Mouse (Mus musculus) hindbrain, embryonic 11.5 days (tissue): ENCODE data around the gene Tnnt1. TPM values are rescaled to one million over a fixed set of nuclear protein-coding genes. Genes with fewer than 3 reads are reported as not detected.

ENCODE experiments used
- ATAC-seq: fragments of 200-750 bp; cut with Nextera tagmentation; 2 replicates; pipeline ENCODE4 v1.8.0; 2017; ENCODE audit warnings: mild to moderate bottlenecking, moderate TSS enrichment, moderate library complexity; ENCODE audit not compliant: low FRiP score
- DNase-seq: peaks from one replicate; pipeline ENCODE4 v3.0.0-alpha.2; 2015; ENCODE audit warnings: low spot score
- H3K27ac ChIP-seq: fragments of 300-500 bp; sonication (generic); 2 replicates; pipeline ENCODE4 v1.5.1; 2014; ENCODE audit warnings: mild to moderate bottlenecking, low read depth, low read length
- H3K27me3 ChIP-seq: fragments of 300-500 bp; sonication (generic); 2 replicates; pipeline ENCODE4 v1.6.1; 2014; ENCODE audit warnings: mild to moderate bottlenecking, low read length, moderate library complexity, mixed read lengths; ENCODE audit not compliant: control insufficient read depth, insufficient read depth
- H3K36me3 ChIP-seq: fragments of 300-500 bp; sonication (generic); 2 replicates; pipeline ENCODE4 v1.6.1; 2014; ENCODE audit warnings: mild to moderate bottlenecking, low read length, moderate library complexity, mixed read lengths; ENCODE audit not compliant: control insufficient read depth, insufficient read depth
- H3K4me1 ChIP-seq: fragments of 300-500 bp; sonication (generic); replicated peaks from 2 replicates; pipeline ENCODE4 v1.6.1; 2014; ENCODE audit warnings: low read length, mixed read lengths; ENCODE audit not compliant: control insufficient read depth, insufficient read depth
- H3K4me2 ChIP-seq: fragments of 300-500 bp; sonication (generic); replicated peaks from 2 replicates; pipeline ENCODE4 v1.6.1; 2014; ENCODE audit warnings: mild to moderate bottlenecking, low read depth, low read length
- H3K4me3 ChIP-seq: fragments of 300-500 bp; sonication (generic); 2 replicates; pipeline ENCODE4 v1.5.1; 2014; ENCODE audit warnings: low read depth, low read length
- H3K9ac ChIP-seq: fragments of 300-500 bp; sonication (generic); 2 replicates; pipeline ENCODE4 v1.6.1; 2014; ENCODE audit warnings: low read depth, low read length
- H3K9me3 ChIP-seq: fragments of 300-500 bp; sonication (generic); 2 replicates; pipeline ENCODE4 v1.6.1; 2016; ENCODE audit warnings: low read length; ENCODE audit not compliant: control insufficient read depth
- WGBS: fragments of 180-500 bp; shearing (Covaris S2); extraction: QIAGEN DNeasy Blood & Tissue Kit; methylation state at CpG from one replicate; pipeline ENCODE4 v1.1.7; 2014; 5-methylcytosine and 5-hydroxymethylcytosine counted together
- polyA plus RNA-seq: library from polyadenylated mRNA; unstranded; fragments of >200 nt; fragmentation: Nextera tagmentation; extraction: Ambion mirVana; gene quantifications from 2 replicates; pipeline ENCODE4 v1.2.1, GENCODE M21; 2014

Tnnt1 gene
- polyA plus RNA-seq, 1 experiment from 2014 or later, result 18.1 TPM

DNA sequence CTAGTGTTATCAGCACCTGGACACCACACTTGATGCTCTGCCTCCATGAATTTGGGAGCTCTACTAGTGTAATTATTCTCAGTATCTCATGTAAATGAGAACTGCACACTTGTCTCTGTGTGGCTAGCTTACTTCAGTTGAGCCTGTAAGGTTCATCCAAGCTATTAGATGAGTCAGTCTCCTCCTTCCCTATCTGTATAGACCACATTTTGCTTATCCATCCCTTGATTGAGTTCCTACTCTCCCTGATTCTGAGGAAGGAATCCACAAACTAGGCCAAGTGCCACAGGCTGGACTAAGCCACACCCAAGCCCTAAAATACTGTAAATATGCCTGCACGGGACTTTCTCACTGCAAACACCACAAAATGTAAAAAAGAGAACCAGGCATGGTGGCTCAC lies 22.2 kb downstream of the Tnnt1 start:
- H3K27me3 ChIP-seq, result no peaks in the 10 kb centered on the region
- peaks cover 3% of the 10 kb centered on the region for H3K4me1 ChIP-seq
- no peak for ATAC-seq
- no peak overlapping the region for H3K4me2 ChIP-seq
- DNase-seq, result no peak
- H3K36me3 ChIP-seq, result peaks cover 8% of the 10 kb centered on the region
- no peaks in the 10 kb centered on the region for H3K9me3 ChIP-seq
- 89% methylated on average over 1 of the region's 1 CpGs for WGBS
- H3K27ac ChIP-seq, result no peak overlapping the region
- H3K9ac ChIP-seq, result no peak overlapping the region
- no peak overlapping the region for H3K4me3 ChIP-seq

DNA sequence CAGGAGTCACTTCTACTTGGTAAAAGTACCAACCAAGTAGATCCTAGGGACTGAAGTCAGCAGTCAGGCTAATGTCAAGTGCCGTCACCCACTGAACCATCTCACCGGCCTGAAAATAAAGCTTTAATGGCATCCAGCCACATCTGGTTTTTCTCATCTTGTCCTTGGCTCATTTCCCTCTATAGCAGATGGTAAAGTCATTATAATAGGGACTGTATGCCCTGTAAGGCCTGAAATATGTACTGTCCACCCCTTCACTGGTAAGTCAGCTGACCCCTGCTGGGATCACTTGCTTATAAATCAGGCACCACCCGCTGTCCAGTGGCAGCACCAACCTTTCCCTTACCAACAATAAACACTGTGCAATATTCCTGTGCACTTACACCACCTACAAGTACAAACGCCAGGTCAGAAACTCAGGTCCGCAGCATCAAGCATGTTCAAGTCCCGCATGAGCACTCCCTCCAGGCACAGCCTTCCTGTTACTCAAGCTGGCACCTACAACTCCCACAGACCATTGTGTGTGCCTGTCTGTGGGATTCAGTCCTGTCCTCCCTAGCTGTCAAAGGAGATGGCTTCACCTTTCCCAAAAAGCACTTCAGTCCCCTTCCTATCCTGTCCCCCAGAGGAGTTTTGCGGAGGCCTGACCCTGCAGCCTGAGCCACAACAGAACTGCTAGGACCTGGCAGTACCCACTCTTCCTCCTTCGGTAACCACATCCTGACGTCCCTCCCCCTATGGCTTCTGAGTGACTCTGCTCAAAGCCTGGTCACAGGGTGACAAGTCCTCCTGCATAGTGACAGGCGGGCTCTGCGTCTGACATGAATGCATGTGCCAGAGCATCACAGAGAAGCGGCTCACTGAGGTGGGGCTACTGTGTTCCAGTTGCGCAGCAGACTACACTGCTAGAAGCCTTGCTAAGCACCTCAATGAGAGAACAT lies 23.6 kb downstream of the Tnnt1 start:
- Histone ChIP-seq H3K27me3 (no peaks in the 10 kb centered on the region), H3K4me3 (no peak overlapping the region), H3K9ac (no peak overlapping the region), H3K36me3 (peaks cover 8% of the 10 kb centered on the region), H3K4me1 (no peaks in the 10 kb centered on the region), H3K4me2 (no peak overlapping the region), H3K27ac (no peak overlapping the region), H3K9me3 (no peaks in the 10 kb centered on the region)
- no peak for DNase-seq
- ATAC-seq, result no peak
- 87% methylated on average over 13 of the region's 13 CpGs for WGBS

- ATAC-seq, result no peak
- WGBS, result 87% methylated on average over 6 of the region's 6 CpGs
These were observed 24.9 kb downstream of the Tnnt1 start for GRCm38 (mm10) chr7:4491308-4491707.

DNA sequence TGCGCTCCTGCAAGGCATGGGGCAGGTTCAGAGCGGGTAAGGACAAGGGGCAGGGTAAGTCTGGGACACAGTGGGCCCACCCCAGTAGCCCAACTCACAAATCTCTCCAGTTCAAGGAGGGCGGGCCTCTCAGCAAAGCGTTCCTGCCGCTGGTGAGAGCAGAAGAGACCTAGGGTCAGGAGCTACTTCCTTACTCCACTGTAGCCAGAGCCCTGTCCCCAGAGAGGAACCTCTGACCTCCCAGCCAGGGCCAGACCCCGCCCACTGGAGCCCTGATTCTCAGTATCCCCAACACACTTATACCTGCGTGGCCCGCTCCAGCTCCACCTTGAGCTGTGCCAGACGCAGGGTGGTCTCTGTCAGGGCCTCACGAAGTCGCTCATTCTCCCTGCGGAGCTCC lies 33.9 kb downstream of the Tnnt1 start:
- WGBS, result 87% methylated on average over 12 of the region's 12 CpGs
- H3K36me3 ChIP-seq, result peaks cover 22% of the 10 kb centered on the region

More at GRCm38 (mm10) chr7:4491308-4491707, 24.9 kb downstream of the Tnnt1 start:
- Histone ChIP-seq H3K4me2 (no peak overlapping the region), H3K9me3 (no peaks in the 10 kb centered on the region), H3K4me1 (no peaks in the 10 kb centered on the region), H3K4me3 (no peak overlapping the region), H3K9ac (no peak overlapping the region), H3K36me3 (peaks cover 8% of the 10 kb centered on the region), H3K27me3 (no peaks in the 10 kb centered on the region), H3K27ac (no peak overlapping the region)
- DNase-seq, result no peak

DNA sequence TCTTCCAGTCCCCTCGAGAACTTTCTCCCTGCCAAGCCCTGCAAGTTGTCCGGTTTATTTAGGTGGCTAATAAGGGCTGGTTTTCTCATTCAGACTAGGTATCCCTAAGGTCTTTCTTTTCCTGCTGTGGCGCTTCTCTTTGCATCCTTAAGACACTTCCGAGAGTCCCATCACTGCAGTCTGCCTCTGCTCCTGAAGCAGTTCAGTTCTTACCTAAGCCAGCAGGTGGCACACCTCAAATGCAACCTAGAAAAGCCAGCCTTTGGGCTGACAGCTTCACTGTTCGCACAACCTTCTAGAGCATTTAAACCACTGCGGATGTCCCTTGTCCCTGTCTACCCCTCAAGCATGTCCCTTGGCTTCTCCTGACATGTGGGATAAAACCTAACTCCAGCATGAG lies 36.5 kb downstream of the Tnnt1 start:
- peaks cover 8% of the 10 kb centered on the region; the same call in 1 of the 2 replicates for H3K4me1 ChIP-seq
- no peak overlapping the region for H3K4me2 ChIP-seq
- no peak overlapping the region for H3K4me3 ChIP-seq
- no peak for ATAC-seq
- no peaks in the 10 kb centered on the region for H3K9me3 ChIP-seq
- no peak overlapping the region for H3K27ac ChIP-seq
- peaks cover 22% of the 10 kb centered on the region for H3K36me3 ChIP-seq
- DNase-seq, result peak; percentile 49
- H3K27me3 ChIP-seq, result peaks cover 2% of the 10 kb centered on the region; the same call in 1 of the 2 replicates
- no peak overlapping the region for H3K9ac ChIP-seq
- WGBS, result 29% methylated on average over 6 of the region's 6 CpGs

More for the DNA sequence above, 33.9 kb downstream of the Tnnt1 start:
- ATAC-seq (no peak), DNase-seq (no peak)
- peaks cover 2% of the 10 kb centered on the region; the same call in 1 of the 2 replicates for H3K27me3 ChIP-seq
- no peaks in the 10 kb centered on the region for H3K9me3 ChIP-seq
- no peak overlapping the region for H3K4me2 ChIP-seq
- peaks cover 8% of the 10 kb centered on the region; the same call in 1 of the 2 replicates for H3K4me1 ChIP-seq
- no peak overlapping the region for H3K9ac ChIP-seq
- no peak overlapping the region for H3K4me3 ChIP-seq
- H3K27ac ChIP-seq, result no peak overlapping the region

DNA sequence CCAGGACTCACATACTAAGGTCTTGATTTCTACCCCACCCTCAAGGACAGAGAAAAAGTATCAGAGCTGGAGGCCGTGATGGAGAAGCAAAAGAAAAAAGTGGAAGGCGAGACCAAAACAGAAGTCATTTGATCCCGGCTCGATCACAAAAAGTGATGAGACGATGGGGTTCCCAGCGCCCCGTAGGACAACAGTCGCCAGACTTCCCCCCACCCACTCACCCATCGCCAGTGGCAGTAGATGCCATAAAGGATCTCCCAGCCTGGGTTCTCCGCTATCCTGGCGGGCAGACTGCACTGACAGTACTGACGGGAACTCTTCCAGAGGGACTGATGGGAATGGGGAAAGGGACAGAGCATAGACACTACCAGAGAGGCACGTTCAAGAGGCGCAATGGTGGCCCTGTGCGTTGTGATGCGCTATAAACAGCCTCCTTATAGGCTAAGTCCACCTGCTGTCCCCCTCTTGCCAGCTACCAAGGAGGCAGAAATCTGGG lies 37.3 kb downstream of the Tnnt1 start:
- 2% methylated on average over 16 of the region's 16 CpGs for WGBS
- peak; percentile 28; the same call in 1 of the 2 replicates for ATAC-seq

GRCm38 (mm10) chr7:4478021-4478795 lies 38.0 kb downstream of the Tnnt1 start:
- WGBS, result under 1% methylated on average over 39 of the region's 39 CpGs
- Histone ChIP-seq H3K27ac (peak overlapping the region; percentile 79), H3K27me3 (peaks cover 12% of the 10 kb centered on the region), H3K4me3 (peak overlapping the region; percentile 42), H3K9me3 (no peaks in the 10 kb centered on the region), H3K4me2 (peak overlapping the region; percentile 78), H3K36me3 (peaks cover 13% of the 10 kb centered on the region), H3K4me1 (peaks cover 8% of the 10 kb centered on the region; the same call in 1 of the 2 replicates), H3K9ac (peak overlapping the region; percentile 53)
- peak; percentile 98 for ATAC-seq
- peak; percentile 85 for DNase-seq

More for the DNA sequence above, 37.3 kb downstream of the Tnnt1 start:
- peak overlapping the region; percentile 61 for H3K4me2 ChIP-seq
- no peaks in the 10 kb centered on the region for H3K9me3 ChIP-seq
- H3K27ac ChIP-seq, result peak overlapping the region; percentile 63; the same call in 1 of the 2 replicates
- H3K4me1 ChIP-seq, result peaks cover 8% of the 10 kb centered on the region; the same call in 1 of the 2 replicates
- DNase-seq, result peak; percentile 34
- peaks cover 8% of the 10 kb centered on the region for H3K27me3 ChIP-seq
- H3K4me3 ChIP-seq, result peak overlapping the region; percentile 42
- peak overlapping the region; percentile 29; the same call in 1 of the 2 replicates for H3K9ac ChIP-seq
- H3K36me3 ChIP-seq, result peaks cover 18% of the 10 kb centered on the region

DNA sequence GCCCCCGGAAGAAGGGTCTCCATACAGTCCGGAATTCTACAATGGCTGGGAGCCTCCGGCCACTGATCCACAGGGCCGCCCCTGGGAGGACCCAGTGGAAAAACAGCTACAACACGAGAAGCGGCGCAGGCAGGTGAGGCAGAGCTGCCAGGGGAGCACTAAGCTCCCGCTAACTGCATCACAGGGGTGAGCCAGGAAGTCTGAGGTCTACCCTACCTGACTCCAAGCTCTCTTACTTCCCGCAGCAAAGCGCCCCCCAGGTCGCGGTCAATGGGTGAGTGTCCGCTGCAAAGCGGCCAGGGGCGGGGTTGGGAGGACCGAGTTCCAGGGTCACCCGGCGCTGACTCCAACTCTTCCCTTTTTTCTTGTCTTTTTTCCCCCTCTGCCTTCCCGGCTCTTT lies 42.2 kb downstream of the Tnnt1 start:
- peaks cover 27% of the 10 kb centered on the region for H3K27me3 ChIP-seq
- no peak overlapping the region for H3K27ac ChIP-seq
- H3K4me3 ChIP-seq, result no peak overlapping the region
- DNase-seq, result no peak
- WGBS, result 9% methylated on average over 19 of the region's 19 CpGs
- peaks cover 5% of the 10 kb centered on the region; the same call in 1 of the 2 replicates for H3K4me1 ChIP-seq
- H3K36me3 ChIP-seq, result no peaks in the 10 kb centered on the region
- no peaks in the 10 kb centered on the region for H3K9me3 ChIP-seq
- H3K9ac ChIP-seq, result no peak overlapping the region
- ATAC-seq, result no peak
- H3K4me2 ChIP-seq, result no peak overlapping the region
